Mouse (Mus musculus) kidney, embryonic 15.5 days (tissue): Measurements from ENCODE around the gene Bri3. TPM values are rescaled to one million over a fixed set of nuclear protein-coding genes. Genes with fewer than 3 reads are reported as not detected.
"Not testable (repeated sequence)": the region's sequence is repeated elsewhere in the genome, so short reads cannot be mapped to it uniquely, and the experiment has no call there.

Experiments used
- ATAC-seq: fragments of 200-750 bp; cut with Nextera tagmentation; replicated peaks from 2 replicates; pipeline ENCODE4 v1.8.0; 2017; ENCODE audit warnings: moderate TSS enrichment; ENCODE audit not compliant: low FRiP score
- H3K27ac ChIP-seq: fragments of 300-500 bp; sonication (generic); 2 replicates; pipeline ENCODE4 v1.5.1; 2015; ENCODE audit warnings: mild to moderate bottlenecking, inconsistent platforms
- H3K27me3 ChIP-seq: fragments of 300-500 bp; sonication (generic); 2 replicates; pipeline ENCODE4 v1.6.1; 2015; ENCODE audit warnings: inconsistent platforms
- H3K36me3 ChIP-seq: fragments of 300-500 bp; sonication (generic); 2 replicates; pipeline ENCODE4 v1.6.1; 2015; ENCODE audit warnings: inconsistent platforms
- H3K4me1 ChIP-seq: fragments of 300-500 bp; sonication (generic); 2 replicates; pipeline ENCODE4 v1.6.1; 2015; ENCODE audit warnings: inconsistent platforms
- H3K4me2 ChIP-seq: fragments of 300-500 bp; sonication (generic); 2 replicates; pipeline ENCODE4 v1.6.1; 2015; ENCODE audit warnings: moderate library complexity, mild to moderate bottlenecking, inconsistent platforms
- H3K4me3 ChIP-seq: fragments of 300-500 bp; sonication (generic); replicated peaks from 2 replicates; pipeline ENCODE4 v1.5.1; 2015; ENCODE audit warnings: mild to moderate bottlenecking, inconsistent platforms
- H3K9ac ChIP-seq: fragments of 300-500 bp; sonication (generic); 2 replicates; pipeline ENCODE4 v1.6.1; 2015; ENCODE audit warnings: mild to moderate bottlenecking, inconsistent platforms
- H3K9me3 ChIP-seq: fragments of 300-500 bp; sonication (generic); replicated peaks from 2 replicates; pipeline ENCODE4 v1.6.1; 2016; ENCODE audit warnings: inconsistent platforms
- WGBS: fragments of 180-500 bp; shearing (Covaris S2); methylation state at CpG from one replicate; pipeline ENCODE4 v1.1.7; 2015; ENCODE audit warnings: mixed read lengths; 5-methylcytosine and 5-hydroxymethylcytosine counted together
- polyA plus RNA-seq: library from polyadenylated mRNA; unstranded; fragments of >200 nt; fragmentation: Nextera tagmentation; extraction: Ambion mirVana; gene quantifications from 2 replicates; pipeline ENCODE4 v1.2.1, GENCODE M21; 2015

The Bri3 gene
- polyA plus RNA-seq, 1 experiment from 2014 or later = 123 TPM

DNA sequence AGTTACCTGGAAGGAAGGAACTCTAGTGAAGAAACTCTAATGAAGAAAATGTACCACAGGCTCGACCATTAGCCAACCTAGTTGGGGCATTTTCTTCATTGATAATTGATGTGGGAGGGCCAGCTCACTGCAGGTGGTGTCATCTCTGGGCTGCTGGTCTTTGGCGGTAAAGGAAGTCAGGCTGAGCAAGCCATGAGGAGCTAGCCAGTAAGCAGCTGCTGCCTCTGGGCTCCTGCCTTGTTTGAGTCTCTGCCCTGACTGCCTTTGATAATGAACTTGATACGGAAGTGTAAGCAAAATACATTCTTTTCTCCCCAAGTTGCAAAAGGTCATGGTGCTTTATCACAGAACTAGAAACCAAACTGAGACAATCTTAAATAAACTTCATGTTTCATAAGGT lies 72.2 kb downstream of the Bri3 start:
- H3K27me3 ChIP-seq = no peaks in the 10 kb centered on the region
- no peak overlapping the region for H3K4me3 ChIP-seq
- no peaks in the 10 kb centered on the region for H3K9me3 ChIP-seq
- H3K9ac ChIP-seq = no peak overlapping the region
- H3K27ac ChIP-seq = no peak overlapping the region
- H3K4me2 ChIP-seq = no peak overlapping the region
- H3K4me1 ChIP-seq = peaks cover 41% of the 10 kb centered on the region
- no peak for ATAC-seq
- no peaks in the 10 kb centered on the region for H3K36me3 ChIP-seq
- whole genome bisulfite sequencing = 73% methylated on average over 3 of the region's 3 CpGs

GRCm38 (mm10) chr5:144317426-144317825 lies 73.2 kb downstream of the Bri3 start:
- Histone ChIP-seq H3K27ac (peak overlapping the region; percentile 61; the same call in 1 of the 2 replicates), H3K27me3 (no peaks in the 10 kb centered on the region), H3K4me1 (peaks cover 46% of the 10 kb centered on the region), H3K36me3 (no peaks in the 10 kb centered on the region), H3K9me3 (no peaks in the 10 kb centered on the region), H3K4me2 (no peak overlapping the region), H3K9ac (no peak overlapping the region), H3K4me3 (no peak overlapping the region)
- WGBS = 62% methylated on average over 8 of the region's 8 CpGs
- ATAC-seq = no peak

DNA sequence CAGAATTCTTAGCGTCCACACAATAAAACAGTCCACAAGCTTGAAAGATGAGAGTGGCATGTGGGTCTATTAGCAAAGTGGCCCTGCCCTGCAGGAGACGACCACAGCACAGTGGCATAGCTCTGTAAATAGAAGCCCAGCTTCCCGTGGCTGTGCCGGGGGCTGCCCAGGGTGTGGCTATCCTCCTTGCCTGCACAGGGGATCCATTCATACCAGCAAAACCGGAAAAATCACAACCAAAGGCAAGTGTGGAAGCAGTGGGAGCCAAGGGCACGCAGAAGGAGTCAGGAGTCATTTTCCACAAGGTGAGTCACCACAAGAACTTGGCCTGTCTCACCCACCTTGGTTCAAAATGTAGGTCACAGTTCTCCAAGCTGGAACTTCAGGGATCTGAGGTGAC lies 74.0 kb downstream of the Bri3 start:
- WGBS = 40% methylated on average over 6 of the region's 6 CpGs
- Histone ChIP-seq H3K4me1 (peaks cover 44% of the 10 kb centered on the region), H3K4me2 (no peak overlapping the region), H3K27me3 (no peaks in the 10 kb centered on the region), H3K9me3 (no peaks in the 10 kb centered on the region), H3K9ac (no peak overlapping the region), H3K36me3 (no peaks in the 10 kb centered on the region), H3K4me3 (no peak overlapping the region), H3K27ac (peak overlapping the region; percentile 61)
- no peak for ATAC-seq

DNA sequence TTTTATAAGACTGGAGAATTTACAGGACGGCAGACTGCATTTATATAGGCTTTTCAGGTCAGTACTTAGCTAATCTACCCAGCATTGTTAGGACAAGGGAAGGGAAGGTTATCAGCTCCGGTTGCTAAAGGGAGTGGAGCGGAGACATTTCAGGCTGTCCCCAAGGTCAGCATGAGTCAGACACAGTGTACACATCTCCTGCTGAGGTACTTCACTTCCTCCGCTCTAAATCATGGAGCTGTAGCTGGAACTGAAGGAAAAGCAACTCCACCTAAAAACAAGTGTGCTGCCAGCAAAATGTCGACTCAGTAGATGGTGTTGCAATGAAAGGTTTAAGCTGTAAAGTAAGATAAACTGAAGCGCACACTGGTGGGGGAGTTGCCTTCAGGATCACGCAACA lies 77.4 kb downstream of the Bri3 start:
- Histone ChIP-seq H3K4me1 (peaks cover 22% of the 10 kb centered on the region), H3K9me3 (no peaks in the 10 kb centered on the region), H3K27ac (no peak overlapping the region), H3K36me3 (no peaks in the 10 kb centered on the region), H3K9ac (no peak overlapping the region), H3K27me3 (no peaks in the 10 kb centered on the region), H3K4me3 (no peak overlapping the region), H3K4me2 (no peak overlapping the region)
- ATAC-seq = 0 out of 2 replicates have a peak, but pooled peaks have one; percentile 43
- 23% methylated on average over 7 of the region's 7 CpGs for WGBS

DNA sequence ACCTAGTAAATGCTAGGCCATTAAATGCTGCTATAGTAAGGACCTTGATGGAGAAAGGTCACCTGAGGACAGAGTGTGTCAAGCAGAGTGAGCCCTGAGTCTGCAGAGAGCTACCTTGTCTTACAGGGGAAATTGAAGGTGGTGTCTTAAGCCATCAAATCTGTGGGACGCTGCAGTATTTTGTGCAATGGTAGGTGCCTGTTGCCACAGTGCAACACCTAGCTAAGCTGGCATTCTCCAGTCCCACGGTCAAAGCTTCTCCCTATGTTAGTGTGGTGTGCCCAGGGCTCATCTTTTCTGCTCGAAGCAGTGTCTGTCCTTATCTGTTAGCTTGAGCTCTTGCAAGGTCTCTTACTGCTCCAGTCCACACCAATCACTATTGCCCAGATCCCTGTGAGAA lies 78.5 kb downstream of the Bri3 start:
- Histone ChIP-seq H3K9ac (no peak overlapping the region), H3K4me1 (peaks cover 17% of the 10 kb centered on the region), H3K27ac (no peak overlapping the region), H3K9me3 (no peaks in the 10 kb centered on the region), H3K27me3 (no peaks in the 10 kb centered on the region), H3K36me3 (no peaks in the 10 kb centered on the region), H3K4me3 (no peak overlapping the region), H3K4me2 (no peak overlapping the region)
- no peak for ATAC-seq
- WGBS = 84% methylated on average over 3 of the region's 3 CpGs

- no peaks in the 10 kb centered on the region for H3K9me3 ChIP-seq
- no peaks in the 10 kb centered on the region for H3K36me3 ChIP-seq
- peaks cover 6% of the 10 kb centered on the region; the same call in 1 of the 2 replicates for H3K4me1 ChIP-seq
- no peaks in the 10 kb centered on the region for H3K27me3 ChIP-seq
- no peak overlapping the region for H3K9ac ChIP-seq
- no peak overlapping the region for H3K27ac ChIP-seq
- H3K4me2 ChIP-seq = no peak overlapping the region
- WGBS = 84% methylated on average over 11 of the region's 11 CpGs
- no peak for ATAC-seq
- no peak overlapping the region for H3K4me3 ChIP-seq
These were observed 89.8 kb downstream of the Bri3 start for GRCm38 (mm10) chr5:144334010-144334409.

DNA sequence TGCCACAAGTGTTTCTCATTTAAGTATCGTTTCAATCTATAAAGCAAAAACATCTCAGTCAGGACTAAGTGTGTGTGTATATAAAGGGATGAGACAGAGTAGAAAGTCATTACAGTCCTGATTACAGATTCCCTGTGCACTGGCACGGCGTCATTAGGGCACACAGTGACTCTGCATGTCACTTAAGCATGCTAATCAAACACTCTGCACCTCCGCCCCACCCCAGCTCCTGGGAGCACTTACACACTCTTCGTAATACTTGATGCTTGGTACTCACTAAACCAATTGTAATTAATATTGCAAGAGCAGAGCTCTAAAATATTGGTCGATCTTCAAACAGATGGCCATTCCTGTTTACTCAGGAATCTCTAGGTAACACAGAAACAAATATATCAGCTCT lies 91.1 kb downstream of the Bri3 start:
- not testable (repeated sequence) for ATAC-seq, H3K36me3 ChIP-seq, H3K9me3 ChIP-seq, H3K27ac ChIP-seq, H3K27me3 ChIP-seq, H3K4me2 ChIP-seq, H3K9ac ChIP-seq, H3K4me3 ChIP-seq, H3K4me1 ChIP-seq
- 80% methylated on average over 6 of the region's 6 CpGs for WGBS

- Histone ChIP-seq H3K4me2 (no peak overlapping the region), H3K4me1 (peaks cover 11% of the 10 kb centered on the region; the same call in 1 of the 2 replicates), H3K36me3 (no peaks in the 10 kb centered on the region), H3K4me3 (no peak overlapping the region), H3K9ac (no peak overlapping the region), H3K9me3 (no peaks in the 10 kb centered on the region), H3K27ac (peak overlapping the region; percentile 66; the same call in 1 of the 2 replicates), H3K27me3 (no peaks in the 10 kb centered on the region)
- 44% methylated on average over 1 of the region's 1 CpGs for WGBS
- no peak for ATAC-seq
These were observed 94.5 kb downstream of the Bri3 start for GRCm38 (mm10) chr5:144338787-144339186.

DNA sequence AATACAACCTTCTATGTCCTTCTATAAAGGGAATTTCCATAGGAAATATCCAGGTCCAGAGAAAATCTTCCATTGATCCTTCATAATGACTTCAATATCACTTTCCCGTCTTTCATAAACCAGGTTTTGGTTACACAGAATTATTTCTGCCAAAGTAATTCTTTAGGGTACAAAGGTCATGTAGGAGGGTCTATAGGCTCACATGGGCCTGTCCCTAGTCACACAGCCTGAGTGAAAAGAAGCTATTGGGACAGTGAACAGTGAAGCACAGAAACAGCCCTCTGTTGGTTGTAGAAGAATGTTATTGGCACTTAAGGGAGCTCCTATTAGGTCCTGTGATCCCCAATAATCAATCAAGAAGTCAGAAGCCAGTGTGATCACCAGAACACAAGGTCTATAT lies 96.8 kb downstream of the Bri3 start:
- no peak overlapping the region for H3K27ac ChIP-seq
- no peaks in the 10 kb centered on the region for H3K36me3 ChIP-seq
- H3K4me2 ChIP-seq = no peak overlapping the region
- H3K4me3 ChIP-seq = no peak overlapping the region
- H3K27me3 ChIP-seq = no peaks in the 10 kb centered on the region
- H3K4me1 ChIP-seq = peaks cover 11% of the 10 kb centered on the region; the same call in 1 of the 2 replicates
- WGBS = 73% methylated on average over 1 of the region's 1 CpGs
- no peak overlapping the region for H3K9ac ChIP-seq
- ATAC-seq = no peak
- no peaks in the 10 kb centered on the region for H3K9me3 ChIP-seq

GRCm38 (mm10) chr5:144344592-144344991 lies 100.4 kb downstream of the Bri3 start:
- H3K27ac ChIP-seq = no peak overlapping the region
- no peak overlapping the region for H3K9ac ChIP-seq
- 83% methylated on average over 6 of the region's 6 CpGs for WGBS
- 0 out of 2 replicates have a peak, but pooled peaks cover 4% of the 10 kb centered on the region for H3K4me1 ChIP-seq
- ATAC-seq = no peak
- no peaks in the 10 kb centered on the region for H3K9me3 ChIP-seq
- H3K27me3 ChIP-seq = no peaks in the 10 kb centered on the region
- H3K4me2 ChIP-seq = no peak overlapping the region
- H3K36me3 ChIP-seq = no peaks in the 10 kb centered on the region
- no peak overlapping the region for H3K4me3 ChIP-seq

DNA sequence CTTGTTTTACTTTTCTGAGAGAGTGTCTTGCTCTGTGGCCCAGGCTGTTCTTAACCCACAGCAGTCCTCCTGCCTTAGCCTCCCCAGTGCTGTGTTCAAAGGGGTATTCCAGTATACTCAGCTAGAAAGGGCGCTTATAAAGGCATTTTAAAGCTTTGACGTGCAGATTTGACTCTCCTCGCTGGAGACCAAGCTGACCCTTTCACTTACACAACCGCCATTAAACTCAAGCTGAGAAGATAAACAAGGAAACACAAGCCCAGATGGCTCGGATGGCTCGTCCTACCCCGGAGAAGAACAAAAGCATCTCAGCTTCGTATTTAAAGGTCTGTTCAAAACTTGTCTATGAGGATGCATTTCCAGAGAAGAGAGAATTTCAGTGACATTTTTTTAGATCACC lies 106.9 kb downstream of the Bri3 start:
- Histone ChIP-seq H3K9me3 (no peaks in the 10 kb centered on the region), H3K4me1 (peaks cover 6% of the 10 kb centered on the region; the same call in 1 of the 2 replicates), H3K4me3 (no peak overlapping the region), H3K9ac (no peak overlapping the region), H3K4me2 (no peak overlapping the region), H3K27me3 (no peaks in the 10 kb centered on the region), H3K36me3 (no peaks in the 10 kb centered on the region), H3K27ac (no peak overlapping the region)
- no peak for ATAC-seq
- 24% methylated on average over 8 of the region's 8 CpGs for WGBS

DNA sequence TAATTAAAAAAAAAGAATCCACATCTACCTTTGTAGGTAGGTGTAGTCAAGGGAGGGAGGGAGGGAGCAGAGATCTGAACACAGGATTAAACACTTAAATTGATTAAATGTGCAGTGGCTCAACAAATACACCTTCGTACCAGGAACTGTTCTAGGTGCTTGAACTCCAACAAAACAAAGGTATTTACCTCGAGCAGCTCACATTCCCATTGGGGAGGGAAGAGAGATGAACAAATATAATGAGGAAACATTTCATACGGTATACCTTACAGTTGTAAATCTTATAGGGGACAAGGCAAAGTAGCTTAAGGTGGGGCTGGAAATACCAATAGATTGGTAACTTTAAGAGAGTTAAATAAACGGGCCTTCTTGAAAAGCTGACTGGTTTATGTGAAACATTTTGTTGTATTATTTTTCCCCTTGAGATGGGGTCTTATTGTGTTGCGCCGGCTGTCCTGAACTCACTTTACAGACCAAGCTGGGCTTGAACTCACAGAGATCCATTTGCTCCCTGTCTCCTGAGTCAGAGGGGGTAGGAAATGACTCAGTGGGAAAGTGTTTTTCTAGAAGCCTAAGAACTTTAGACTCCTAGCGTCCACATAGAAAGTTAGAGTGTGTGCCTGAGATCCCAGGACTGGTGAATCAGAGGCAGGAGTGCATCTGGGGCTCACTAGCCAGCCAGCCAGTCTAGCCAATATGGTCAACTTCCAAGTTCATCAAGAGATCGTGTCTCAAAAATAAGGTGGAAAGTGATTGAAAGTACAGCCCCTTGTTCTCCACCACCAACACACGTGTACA lies 108.2 kb downstream of the Bri3 start:
- ATAC-seq = no peak
- Histone ChIP-seq H3K36me3 (no peaks in the 10 kb centered on the region), H3K4me2 (no peak overlapping the region), H3K4me3 (no peak overlapping the region), H3K9ac (no peak overlapping the region), H3K9me3 (no peaks in the 10 kb centered on the region), H3K27me3 (no peaks in the 10 kb centered on the region), H3K4me1 (peaks cover 13% of the 10 kb centered on the region), H3K27ac (no peak overlapping the region)
- 87% methylated on average over 9 of the region's 9 CpGs for WGBS
